Mouse (Mus musculus): ENCODE data around the gene Grm1.

Grm1 gene

DNA sequence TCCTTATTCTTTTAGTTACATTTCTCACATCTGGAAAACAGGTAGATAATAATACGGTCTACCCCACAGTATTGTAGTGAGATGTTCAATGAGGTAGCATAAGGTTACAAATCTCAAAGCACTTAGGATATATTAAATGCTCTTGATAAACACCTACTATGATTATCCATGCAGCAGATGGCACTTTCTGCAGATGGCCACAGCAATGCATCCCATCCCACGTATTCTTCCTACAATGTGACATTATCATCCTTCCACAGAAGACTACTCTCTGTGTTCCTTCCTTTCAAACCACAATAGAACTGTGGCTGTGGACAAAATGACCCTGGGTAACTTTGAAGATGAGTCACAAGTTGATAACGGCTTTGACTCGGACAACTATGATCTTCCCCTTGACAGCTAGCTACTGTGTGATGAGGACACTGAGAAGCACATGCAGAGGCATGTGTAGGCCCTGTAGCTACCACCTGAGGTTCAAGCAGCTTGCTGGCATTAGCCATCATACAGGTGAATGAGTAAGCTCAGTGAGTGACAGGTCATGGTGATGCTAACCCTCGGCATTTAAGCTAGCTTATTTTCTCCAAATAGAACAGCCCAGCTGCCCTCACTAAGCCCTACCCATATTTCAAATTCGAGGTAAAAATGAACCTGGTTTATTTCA, 117.5 kb downstream of the Grm1 start:
- no peak for DNase-seq (ENCODE audit: low read depth, low spot score)

DNA sequence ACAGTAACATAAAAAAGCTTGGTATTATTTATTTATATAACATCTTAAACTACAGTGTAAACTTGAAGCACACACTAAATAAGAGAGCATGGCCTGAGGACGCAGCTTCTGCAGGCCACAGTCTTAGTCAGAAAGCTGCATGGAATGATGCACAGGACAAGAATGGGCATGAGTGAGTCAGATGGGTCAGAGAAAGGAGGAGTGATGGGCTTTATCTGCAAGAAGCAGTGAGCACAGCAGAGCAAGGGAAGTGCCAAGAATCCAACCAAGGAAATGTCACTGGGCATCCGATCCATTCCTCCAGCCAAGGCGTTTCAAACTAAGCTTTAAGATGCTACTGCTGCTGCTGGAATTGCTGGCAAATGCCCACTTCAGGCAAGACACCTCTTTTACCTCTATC, 131.6 kb downstream of the Grm1 start:
- DNase-seq (ENCODE audit: low read depth, low spot score) = no peak

GRCm38 (mm10) chr10:10949172-10949571, 133.0 kb downstream of the Grm1 start:
- no peak for DNase-seq (ENCODE audit: low read depth, low spot score)

DNA sequence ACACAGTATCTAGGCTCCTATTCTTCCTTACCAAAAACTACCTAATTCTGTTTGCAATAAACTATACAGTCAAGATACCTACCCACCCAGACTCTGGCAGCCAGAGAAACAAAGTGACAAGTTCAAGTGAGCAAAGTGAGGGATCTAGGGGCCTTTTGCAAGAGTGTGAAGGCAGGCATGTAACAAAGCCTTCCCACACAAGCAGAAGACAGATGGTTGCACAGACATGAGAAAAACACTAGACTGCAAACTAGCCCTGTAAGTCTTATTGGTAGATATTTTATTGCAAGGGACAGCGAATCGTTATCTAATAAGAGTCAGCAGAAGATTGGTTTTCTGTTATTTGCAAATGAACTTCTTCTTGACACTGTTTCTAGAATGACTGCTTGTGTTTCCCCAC, 134.6 kb downstream of the Grm1 start:
- no peak for DNase-seq (ENCODE audit: low read depth, low spot score)

DNA sequence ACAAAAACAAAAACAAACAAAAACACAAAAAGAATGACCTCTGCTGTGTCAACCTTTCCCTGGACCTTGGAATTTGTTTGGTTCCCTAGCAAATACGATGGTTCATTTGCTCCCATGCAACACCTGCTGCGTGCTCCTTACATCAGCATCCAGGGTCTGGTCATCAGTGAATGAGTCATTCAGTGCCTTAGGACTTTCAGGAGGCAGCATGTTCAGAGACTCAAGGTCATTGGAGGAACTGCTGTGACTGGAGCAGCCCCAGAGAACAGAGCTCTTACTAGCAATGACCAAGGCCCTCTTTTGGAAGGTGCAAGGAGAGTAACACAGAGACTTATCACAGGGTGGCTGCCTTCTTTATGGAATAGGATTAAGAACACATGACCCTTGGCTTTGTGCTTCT, 138.2 kb downstream of the Grm1 start:
- no peak for DNase-seq (ENCODE audit: low read depth, low spot score)

GRCm38 (mm10) chr10:10942248-10942647, 139.9 kb downstream of the Grm1 start:
- DNase-seq (ENCODE audit: low read depth, low spot score) = no peak

DNA sequence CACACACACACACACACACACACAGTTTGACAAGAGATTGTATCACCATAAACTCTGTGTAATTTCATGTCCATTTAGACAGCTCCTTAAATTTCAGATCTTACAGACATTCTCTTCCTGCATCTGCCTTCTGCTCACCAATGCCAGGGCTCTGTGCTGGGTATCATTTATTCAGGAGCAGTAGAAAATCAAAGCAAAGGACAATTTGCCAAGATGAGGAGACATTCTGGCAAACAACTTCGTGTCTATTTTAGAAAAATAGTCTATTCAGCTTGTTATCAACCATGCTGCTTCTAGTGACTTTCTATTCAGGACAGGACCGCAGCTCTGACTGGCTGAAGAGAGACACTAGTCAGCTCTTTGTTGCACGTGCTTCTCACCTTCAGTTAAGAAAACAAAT, 146.3 kb downstream of the Grm1 start:
- DNase-seq (ENCODE audit: low read depth, low spot score) = no peak

DNA sequence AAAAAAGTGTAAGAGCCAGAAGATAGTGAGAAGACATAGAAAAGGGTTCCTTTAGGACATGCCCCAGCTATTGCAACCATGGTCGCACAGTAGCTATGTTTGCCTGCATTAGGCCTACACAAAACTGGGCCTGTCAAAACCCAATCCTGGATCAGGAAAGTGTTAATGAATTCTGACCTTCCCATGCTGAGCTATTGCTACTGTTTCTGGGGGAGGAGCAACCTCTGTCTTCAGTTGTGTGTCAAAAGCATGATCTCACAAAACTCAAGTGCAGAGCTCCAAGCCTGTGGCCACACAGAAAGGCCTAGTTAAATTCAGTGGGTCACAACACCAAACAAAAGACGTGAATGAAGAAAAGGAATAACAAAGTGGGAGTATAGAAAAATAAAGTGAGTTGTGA, 152.5 kb downstream of the Grm1 start:
- no peak for DNase-seq (ENCODE audit: low read depth, low spot score)

GRCm38 (mm10) chr10:10928798-10929366, 153.3 kb downstream of the Grm1 start:
- DNase-seq (ENCODE audit: low read depth, low spot score) = no peak

DNA sequence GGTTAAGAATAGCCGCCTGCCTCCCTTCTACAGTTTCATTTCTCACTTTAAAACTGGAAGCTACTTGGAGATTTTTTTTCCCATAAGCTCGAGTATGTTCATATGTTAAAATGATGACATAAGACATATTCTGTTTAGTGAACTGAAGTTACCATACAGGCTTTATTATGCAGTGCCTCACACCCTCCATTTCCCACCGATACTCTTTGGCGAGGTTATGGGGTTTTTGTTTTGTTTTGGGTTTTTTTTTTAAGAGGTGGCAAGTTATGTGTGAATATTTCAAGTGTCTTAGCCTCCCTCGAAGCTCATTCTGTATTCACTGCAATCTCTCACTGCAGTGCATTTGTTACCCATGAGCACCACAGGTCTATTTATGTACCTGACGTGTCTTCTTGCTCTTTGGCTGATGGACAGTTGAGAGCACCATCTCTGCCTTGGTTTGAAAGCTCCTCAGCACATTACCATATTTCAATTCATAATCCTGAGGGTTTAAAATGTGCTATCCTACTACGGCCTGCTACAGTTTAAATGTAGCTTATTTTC, 164.2 kb downstream of the Grm1 start:
- DNase-seq (ENCODE audit: low read depth, low spot score) = no peak

DNA sequence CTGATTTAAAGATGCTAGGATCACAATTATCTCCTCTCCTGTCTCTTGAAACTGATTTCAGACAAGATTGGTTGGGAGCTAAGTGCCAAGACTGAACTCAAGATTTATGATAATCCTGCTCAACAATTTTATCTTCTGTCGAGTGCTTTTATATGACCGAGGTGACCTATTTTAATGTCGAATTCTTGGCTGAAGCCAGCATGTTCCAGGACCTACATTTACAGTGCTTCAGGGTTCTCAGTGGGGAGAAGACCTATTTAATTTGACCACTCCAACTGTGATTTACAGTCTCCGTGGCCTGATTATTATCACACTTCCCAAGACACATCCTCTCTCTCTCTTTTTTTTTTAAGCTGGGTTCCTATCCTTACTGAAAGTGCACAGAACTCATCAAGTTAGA, 168.5 kb downstream of the Grm1 start:
- no peak for DNase-seq (ENCODE audit: low read depth, low spot score)

DNA sequence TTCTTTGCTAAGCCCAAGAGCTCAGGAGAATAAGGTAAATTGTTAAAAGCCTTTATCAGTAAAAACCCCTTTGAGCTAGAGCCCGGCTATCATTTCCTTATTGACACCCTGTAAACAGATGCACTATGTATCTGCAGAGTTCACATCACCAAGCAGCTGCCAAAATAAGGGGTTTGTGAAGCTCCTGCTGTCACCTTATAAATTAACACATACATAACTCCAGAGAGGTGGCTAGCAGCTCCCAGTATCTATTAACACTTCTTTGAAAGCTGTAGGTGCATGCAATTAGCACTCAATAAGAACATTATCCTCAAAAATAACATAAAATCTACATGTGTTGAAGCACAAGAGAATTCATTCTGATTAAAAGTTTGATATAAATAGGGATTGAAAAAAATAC, 191.9 kb downstream of the Grm1 start:
- no peak for DNase-seq (ENCODE audit: low read depth, low spot score)

- DNase-seq (ENCODE audit: low read depth, low spot score) = no peak
Measured at GRCm38 (mm10) chr10:10888521-10888920, 193.6 kb downstream of the Grm1 start.

- no peak for DNase-seq (ENCODE audit: low read depth, low spot score)
Measured at GRCm38 (mm10) chr10:10884992-10885391, 197.2 kb downstream of the Grm1 start.

DNA sequence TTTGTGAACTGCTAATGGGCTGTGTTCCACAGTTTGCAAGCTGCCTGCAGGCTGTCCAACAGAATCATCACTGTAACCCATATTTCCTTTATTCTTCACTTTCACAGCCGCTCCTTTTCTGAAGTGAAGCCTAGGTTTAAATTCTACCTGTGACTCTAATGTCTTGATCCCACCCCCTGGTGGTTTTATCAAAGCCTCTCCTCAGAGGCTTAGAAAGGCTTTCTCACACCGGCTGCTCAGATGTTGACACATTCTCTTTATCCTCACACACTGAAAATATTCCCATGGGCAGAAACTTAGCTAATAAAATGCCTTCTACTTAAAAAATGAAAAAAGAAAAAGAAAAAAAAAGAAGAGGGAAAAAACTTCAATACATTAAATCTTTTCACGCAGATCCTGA, 210.0 kb downstream of the Grm1 start:
- DNase-seq (ENCODE audit: low read depth, low spot score) = no peak

DNA sequence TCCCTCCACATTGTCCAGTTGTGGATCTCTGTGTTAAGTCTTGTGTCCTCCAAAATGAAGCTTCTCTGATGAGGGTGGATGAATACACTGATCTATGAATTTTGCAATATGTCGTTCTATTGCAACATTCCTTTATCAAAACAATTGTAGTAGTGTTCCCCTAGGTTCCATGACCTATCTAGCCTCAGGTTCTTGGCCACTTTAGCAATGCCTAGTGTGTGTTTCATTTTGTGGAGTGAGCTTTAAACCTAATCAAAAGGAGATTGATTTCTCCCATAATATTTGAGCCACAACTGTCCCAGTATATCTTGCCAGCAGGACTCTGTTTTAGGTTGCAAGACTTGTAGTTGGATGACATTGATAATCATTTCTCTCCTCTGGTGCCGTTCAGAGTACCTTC, 211.9 kb downstream of the Grm1 start:
- DNase-seq (ENCODE audit: low read depth, low spot score) = no peak

DNA sequence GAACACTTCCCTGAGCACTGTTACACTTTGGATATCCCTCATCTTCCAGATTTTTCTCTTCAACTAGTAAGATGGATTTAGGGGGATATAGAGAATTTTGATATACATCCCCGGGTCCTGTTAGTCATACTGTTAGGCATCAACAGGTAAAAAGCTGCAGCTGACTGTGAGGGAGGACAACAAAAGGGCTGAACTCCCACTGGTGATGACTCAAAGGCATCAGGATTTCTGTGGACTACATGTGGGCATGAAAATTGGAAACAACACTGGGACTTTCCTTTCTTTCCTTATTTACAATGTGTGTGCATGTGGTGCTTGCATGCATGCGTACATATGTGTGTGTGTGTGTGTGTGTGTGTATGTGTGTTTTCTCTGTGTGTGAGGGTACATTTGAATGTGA, 215.9 kb downstream of the Grm1 start:
- no peak for DNase-seq (ENCODE audit: low read depth, low spot score)

GRCm38 (mm10) chr10:10864759-10865158, 217.4 kb downstream of the Grm1 start:
- no peak for DNase-seq (ENCODE audit: low read depth, low spot score)

GRCm38 (mm10) chr10:10847376-10848286, 234.5 kb downstream of the Grm1 start:
- no peak for DNase-seq (ENCODE audit: low read depth, low spot score)

DNA sequence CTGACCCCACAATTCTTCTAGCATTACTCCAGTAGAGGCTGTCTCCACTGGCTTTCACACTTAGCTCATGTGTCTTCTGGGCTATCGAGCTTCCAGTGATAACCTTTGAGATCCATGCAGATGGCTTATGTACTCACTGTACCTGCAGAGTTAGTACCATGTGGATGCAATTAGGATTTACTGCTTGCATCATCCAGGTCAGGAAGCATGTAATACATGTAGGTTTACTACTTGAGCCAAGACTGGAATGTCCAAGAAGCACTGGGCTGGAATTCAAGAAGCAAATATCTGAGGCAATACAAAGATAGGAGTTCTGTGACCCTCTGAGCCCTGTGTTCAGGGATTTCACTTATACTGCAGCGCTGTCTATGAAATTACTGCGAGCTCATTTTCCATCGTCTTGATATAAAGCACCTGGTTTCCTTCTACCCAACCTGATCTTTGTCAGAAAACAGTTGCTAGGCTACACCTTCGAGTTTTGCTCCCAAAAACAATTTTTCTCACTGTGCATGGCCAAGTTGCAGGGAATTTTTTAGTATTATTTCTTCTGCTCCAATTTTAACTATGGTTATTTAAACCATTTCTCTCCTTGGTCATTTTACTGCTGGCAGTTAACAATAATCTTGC, 237.0 kb downstream of the Grm1 start:
- no peak for DNase-seq (ENCODE audit: low read depth, low spot score)

DNA sequence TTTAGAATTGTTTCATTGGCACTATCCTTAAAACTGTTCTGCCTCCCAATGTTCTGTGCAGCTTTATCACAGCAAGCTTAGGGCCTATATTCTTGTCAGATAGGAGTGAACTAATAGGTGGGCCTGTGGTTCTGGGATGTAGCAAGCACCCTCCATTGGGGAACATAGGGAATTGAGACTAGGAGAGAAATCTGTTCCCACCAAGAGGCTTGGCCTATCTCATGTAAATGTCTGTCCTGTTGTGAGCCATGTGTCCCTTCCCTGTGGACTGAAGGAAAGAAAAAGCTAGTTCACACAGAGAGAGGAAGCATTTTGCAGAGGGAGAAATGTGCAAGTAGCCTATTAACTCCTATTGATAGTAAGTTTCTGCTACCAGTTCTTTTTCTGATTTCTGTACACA, 246.8 kb downstream of the Grm1 start:
- DNase-seq (ENCODE audit: low read depth, low spot score) = no peak

DNA sequence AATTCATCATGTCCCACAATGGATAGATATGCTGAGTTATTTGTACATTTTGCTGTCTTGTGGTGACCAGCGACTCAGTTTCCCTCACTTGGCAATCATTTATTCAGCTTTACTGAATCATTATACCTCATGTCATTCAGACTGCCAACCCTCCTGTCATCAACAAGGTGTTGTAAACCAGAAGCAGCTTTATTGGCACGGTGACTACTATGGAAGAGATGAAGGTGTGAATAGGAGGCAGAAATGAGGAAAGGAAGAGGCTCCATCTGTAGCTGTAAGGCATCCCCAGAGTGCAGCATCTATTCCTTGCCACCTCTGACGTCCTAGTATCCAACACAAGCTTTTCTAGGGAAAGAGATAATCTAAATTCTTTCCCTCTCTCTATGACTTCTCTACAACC, 247.3 kb downstream of the Grm1 start:
- DNase-seq (ENCODE audit: low read depth, low spot score) = no peak

Data from c-Kit-negative CD71-positive TER-119-positive erythroid progenitor cells, embryonic 14.5 days (primary cell).